Mouse (Mus musculus) kidney, postnatal 0 days (tissue): Measurements from ENCODE around the gene Dpyd. TPM values are rescaled to one million over a fixed set of nuclear protein-coding genes. Genes with fewer than 3 reads are reported as not detected.

Experiments
- ATAC-seq: fragments of 200-750 bp; cut with Nextera tagmentation; replicated peaks from 2 replicates; pipeline ENCODE4 v1.8.0; 2017; ENCODE audit warnings: low read depth, moderate number of reproducible peaks, moderate TSS enrichment, moderate library complexity; ENCODE audit not compliant: low FRiP score
- DNase-seq: peaks from one replicate; pipeline ENCODE4 v3.0.0-alpha.2; 2016; ENCODE audit warnings: low spot score
- H3K27ac ChIP-seq: fragments of 300-500 bp; sonication (generic); 2 replicates; pipeline ENCODE4 v1.5.1; 2014; ENCODE audit warnings: mild to moderate bottlenecking
- H3K27me3 ChIP-seq: fragments of 300-500 bp; sonication (generic); 2 replicates; pipeline ENCODE4 v1.6.1; 2014; ENCODE audit warnings: low read length, mixed read lengths; ENCODE audit not compliant: insufficient read depth
- H3K36me3 ChIP-seq: fragments of 300-500 bp; sonication (generic); 2 replicates; pipeline ENCODE4 v1.6.1; 2014; ENCODE audit warnings: low read length, mixed read lengths; ENCODE audit not compliant: insufficient read depth
- H3K4me1 ChIP-seq: fragments of 300-500 bp; sonication (generic); replicated peaks from 2 replicates; pipeline ENCODE4 v1.6.1; 2014; ENCODE audit warnings: antibody characterized with exemption, low read length, mixed read lengths; ENCODE audit not compliant: insufficient read depth
- H3K4me2 ChIP-seq: fragments of 300-500 bp; sonication (generic); 2 replicates; pipeline ENCODE4 v1.6.1; 2014; ENCODE audit warnings: mild to moderate bottlenecking, low read length, moderate library complexity, mixed read lengths
- H3K4me3 ChIP-seq: fragments of 300-500 bp; sonication (generic); replicated peaks from 2 replicates; pipeline ENCODE4 v1.5.1; 2014; ENCODE audit warnings: low read depth, low read length
- H3K9ac ChIP-seq: fragments of 300-500 bp; sonication (generic); 2 replicates; pipeline ENCODE4 v1.6.1; 2014; ENCODE audit warnings: low read depth, low read length
- H3K9me3 ChIP-seq: fragments of 300-500 bp; sonication (generic); replicated peaks from 2 replicates; pipeline ENCODE4 v1.6.1; 2016; ENCODE audit warnings: low read length, inconsistent platforms, mixed read lengths
- CTCF ChIP-seq: IDR thresholded peaks from 2 replicates; pipeline ENCODE4 v1.5.1; 2016; ENCODE audit warnings: antibody characterized with exemption, low read depth, mild to moderate bottlenecking, moderate library complexity
- WGBS: fragments of 180-500 bp; shearing (Covaris S2); extraction: QIAGEN DNeasy Blood & Tissue Kit; methylation state at CpG from one replicate; pipeline ENCODE4 v1.1.7; 2014; 5-methylcytosine and 5-hydroxymethylcytosine counted together
- polyA plus RNA-seq: library from polyadenylated mRNA; unstranded; fragments of >200 nt; fragmentation: Nextera tagmentation; extraction: Ambion mirVana; gene quantifications from 2 replicates; pipeline ENCODE4 v1.2.1, GENCODE M21; 2015

The Dpyd gene
- polyA plus RNA-seq, 1 experiment from 2014 or later = 3.9 TPM

GRCm38 (mm10) chr3:119333335-119334305 is 771.7 kb downstream of the Dpyd start:
- 40% methylated on average over 7 of the region's 7 CpGs for WGBS
- Histone ChIP-seq H3K27me3 (no peaks in the 10 kb centered on the region), H3K9ac (no peak overlapping the region), H3K27ac (no peak overlapping the region), H3K4me2 (no peak overlapping the region), H3K4me3 (no peak overlapping the region), H3K9me3 (no peaks in the 10 kb centered on the region), H3K4me1 (no peaks in the 10 kb centered on the region), H3K36me3 (no peaks in the 10 kb centered on the region)
- ATAC-seq = no peak
- no peak for TF ChIP-seq CTCF
- no peak for DNase-seq

- WGBS = 70% methylated on average over 13 of the region's 13 CpGs
- DNase-seq (no peak), ATAC-seq (no peak)
- Histone ChIP-seq H3K9ac (no peak overlapping the region), H3K9me3 (no peaks in the 10 kb centered on the region), H3K4me1 (no peaks in the 10 kb centered on the region), H3K4me2 (no peak overlapping the region), H3K27me3 (no peaks in the 10 kb centered on the region), H3K4me3 (no peak overlapping the region), H3K27ac (no peak overlapping the region), H3K36me3 (no peaks in the 10 kb centered on the region)
- TF ChIP-seq CTCF = no peak
These were observed 799.8 kb downstream of the Dpyd start for GRCm38 (mm10) chr3:119361555-119362385.

DNA sequence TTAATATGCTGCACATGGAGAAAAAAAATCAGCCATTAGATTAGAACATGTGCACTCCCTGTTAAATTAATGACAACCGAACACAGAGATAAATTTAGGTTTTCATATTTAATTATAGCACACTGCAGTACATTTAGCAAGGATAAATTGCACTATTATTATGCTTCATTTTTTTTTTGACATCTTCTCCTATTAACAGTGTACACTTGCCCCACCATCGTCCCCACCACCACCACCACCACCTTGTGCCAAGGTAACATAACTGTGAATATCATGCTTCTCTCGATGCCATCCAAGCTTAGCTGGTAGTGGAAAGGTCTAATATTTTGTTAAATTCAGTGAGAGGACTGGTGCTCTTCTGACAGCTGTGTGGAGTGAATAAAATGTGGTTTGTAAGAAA is 800.5 kb downstream of the Dpyd start:
- Histone ChIP-seq H3K27ac (no peak overlapping the region), H3K4me1 (no peaks in the 10 kb centered on the region), H3K4me2 (no peak overlapping the region), H3K36me3 (no peaks in the 10 kb centered on the region), H3K9ac (no peak overlapping the region), H3K27me3 (no peaks in the 10 kb centered on the region), H3K9me3 (no peaks in the 10 kb centered on the region), H3K4me3 (no peak overlapping the region)
- TF ChIP-seq CTCF = no peak
- DNase-seq (no peak), ATAC-seq (no peak)
- 88% methylated on average over 3 of the region's 3 CpGs for WGBS

DNA sequence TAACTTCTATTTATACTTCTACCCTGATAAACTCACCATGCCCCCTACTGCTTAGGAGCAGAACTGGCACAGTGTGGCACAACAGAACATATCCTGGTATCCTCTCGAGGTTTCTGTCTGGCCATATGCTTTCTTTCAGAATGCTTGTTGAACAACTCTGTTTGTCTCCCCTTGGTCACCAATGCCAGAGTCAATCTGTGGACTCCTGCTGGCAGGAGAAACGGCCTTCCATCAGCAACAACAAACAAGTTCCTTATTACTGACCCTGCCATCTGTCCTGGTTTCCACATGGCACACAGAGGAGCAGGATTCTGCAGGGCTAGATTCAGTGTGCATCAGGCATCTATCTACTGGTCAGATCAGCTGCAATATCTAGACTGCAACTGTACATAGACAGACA is 807.0 kb downstream of the Dpyd start:
- no peak overlapping the region for H3K4me2 ChIP-seq
- DNase-seq (no peak), ATAC-seq (no peak)
- no peak overlapping the region for H3K9ac ChIP-seq
- H3K9me3 ChIP-seq = no peaks in the 10 kb centered on the region
- H3K36me3 ChIP-seq = no peaks in the 10 kb centered on the region
- TF ChIP-seq CTCF = no peak
- no peak overlapping the region for H3K4me3 ChIP-seq
- H3K27ac ChIP-seq = no peak overlapping the region
- WGBS = 47% methylated on average over 2 of the region's 2 CpGs
- no peaks in the 10 kb centered on the region for H3K27me3 ChIP-seq
- H3K4me1 ChIP-seq = no peaks in the 10 kb centered on the region

GRCm38 (mm10) chr3:119381119-119381518 is 819.2 kb downstream of the Dpyd start:
- Histone ChIP-seq H3K4me3 (no peak overlapping the region), H3K27me3 (no peaks in the 10 kb centered on the region), H3K4me1 (no peaks in the 10 kb centered on the region), H3K27ac (no peak overlapping the region), H3K9me3 (no peaks in the 10 kb centered on the region), H3K36me3 (no peaks in the 10 kb centered on the region), H3K4me2 (no peak overlapping the region), H3K9ac (no peak overlapping the region)
- TF ChIP-seq CTCF = no peak
- 66% methylated on average over 1 of the region's 1 CpGs for WGBS
- DNase-seq = no peak
- ATAC-seq = no peak

- no peak for ATAC-seq
- Histone ChIP-seq H3K4me1 (no peaks in the 10 kb centered on the region), H3K27me3 (no peaks in the 10 kb centered on the region), H3K36me3 (no peaks in the 10 kb centered on the region), H3K27ac (no peak overlapping the region), H3K4me2 (no peak overlapping the region), H3K9ac (no peak overlapping the region), H3K9me3 (no peaks in the 10 kb centered on the region), H3K4me3 (no peak overlapping the region)
- DNase-seq = no peak
- no peak for TF ChIP-seq CTCF
- 83% methylated on average over 1 of the region's 1 CpGs for WGBS
These were observed 820.5 kb downstream of the Dpyd start for GRCm38 (mm10) chr3:119382395-119382794.
